ENCODE assay signal across 8 mouse cellular contexts in the genomic region with DNA sequence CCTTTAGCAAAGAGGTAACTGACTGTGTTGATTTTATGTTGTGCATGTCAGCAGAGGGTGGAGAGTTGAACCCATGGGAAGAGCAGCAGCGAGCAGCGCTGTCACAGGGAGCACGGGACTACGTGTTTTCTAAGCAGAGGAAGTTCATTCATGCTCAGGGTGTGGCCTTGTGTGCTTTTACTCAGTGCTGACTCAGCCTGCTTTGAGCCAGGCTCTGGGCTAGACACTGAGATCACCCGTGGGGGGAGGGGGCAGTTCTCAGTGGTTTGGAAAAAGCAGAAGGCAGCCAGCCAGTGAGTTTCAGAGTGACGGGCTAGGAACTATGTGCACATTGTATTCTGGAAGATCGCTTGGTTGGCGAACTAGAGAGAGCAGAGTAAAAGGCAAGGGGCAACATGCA.
A peak's percentile ranks its signal among the peaks of the same experiment; 100 is the strongest.
DNase-seq lines count a peak whose midpoint lies in the region; ATAC-seq and TF ChIP-seq lines count a peak whose summit lies in the region.

No protein-coding gene starts in this region.

- H3K27me3 ChIP-seq in limb, embryonic 13.5 days: no peaks in the 10 kb centered on the region
- no peaks in the 10 kb centered on the region for H3K27me3 ChIP-seq in limb, embryonic 10.5 days (ENCODE audit: low read depth, poor library complexity, severe bottlenecking)
- no peaks in the 10 kb centered on the region for H3K27me3 ChIP-seq in heart, embryonic 16.5 days (ENCODE audit: control insufficient read depth, insufficient read depth, low read length)
- no peaks in the 10 kb centered on the region for H3K27me3 ChIP-seq in lung, postnatal 0 days (replicated peaks; ENCODE audit: insufficient read depth, low read length)
- H3K27me3 ChIP-seq in hindbrain, embryonic 10.5 days (ENCODE audit: insufficient read depth, poor library complexity, severe bottlenecking): no peaks in the 10 kb centered on the region

- TF ChIP-seq EP300 in lung, postnatal 0 days (IDR thresholded peaks at IDR 0.05): peak; percentile 28; the same call in 1 of the 2 replicates

- H3K9me3 ChIP-seq in limb, embryonic 13.5 days: no peaks in the 10 kb centered on the region
- H3K9me3 ChIP-seq in limb, embryonic 10.5 days (replicated peaks): no peaks in the 10 kb centered on the region
- no peaks in the 10 kb centered on the region for H3K9me3 ChIP-seq in heart, embryonic 16.5 days (replicated peaks; ENCODE audit: control insufficient read depth, low read length)
- H3K9me3 ChIP-seq in lung, postnatal 0 days (ENCODE audit: low read length): 0 out of 2 replicates have a peak, but pooled peaks cover 5% of the 10 kb centered on the region
- peaks cover 3% of the 10 kb centered on the region; the same call in 1 of the 2 replicates for H3K9me3 ChIP-seq in hindbrain, embryonic 10.5 days

- no peak overlapping the region for H3K4me2 ChIP-seq in limb, embryonic 13.5 days (replicated peaks)
- H3K4me2 ChIP-seq in heart, embryonic 16.5 days (ENCODE audit: low read depth, low read length): no peak overlapping the region
- H3K4me2 ChIP-seq in lung, postnatal 0 days (replicated peaks; ENCODE audit: low read depth, low read length): no peak overlapping the region

- no peak overlapping the region for H3K9ac ChIP-seq in limb, embryonic 13.5 days
- no peak overlapping the region for H3K9ac ChIP-seq in heart, embryonic 16.5 days (ENCODE audit: low read length)
- H3K9ac ChIP-seq in lung, postnatal 0 days (replicated peaks; ENCODE audit: low read depth): no peak overlapping the region

- DNase-seq in limb, embryonic 10.5 days (ENCODE audit: low spot score): no peak
- DNase-seq in layer of hippocampus, adult 8-10 months (ENCODE audit: low spot score in 2 of 2): peak; percentile 71 to 75
- peak; percentile 78 for DNase-seq in lung, postnatal 0 days (ENCODE audit: low spot score)
- DNase-seq in spleen, postnatal 36 days (ENCODE audit: low spot score in 2 of 2): peak; percentile 63 to 66
- DNase-seq in hindbrain, embryonic 10.5 days (ENCODE audit: low spot score): no peak

- WGBS in limb, embryonic 13.5 days: 78% methylated on average over 8 of the region's 8 CpGs
- WGBS in limb, embryonic 10.5 days: 87% methylated on average over 8 of the region's 8 CpGs
- 58% methylated on average over 8 of the region's 8 CpGs for WGBS in heart, embryonic 16.5 days
- WGBS in lung, postnatal 0 days: 56% methylated on average over 8 of the region's 8 CpGs
- WGBS in hindbrain, embryonic 10.5 days: 76% methylated on average over 8 of the region's 8 CpGs

- no peaks in the 10 kb centered on the region for H3K36me3 ChIP-seq in limb, embryonic 13.5 days
- H3K36me3 ChIP-seq in limb, embryonic 10.5 days: no peaks in the 10 kb centered on the region
- no peaks in the 10 kb centered on the region for H3K36me3 ChIP-seq in heart, embryonic 16.5 days (ENCODE audit: control insufficient read depth, insufficient read depth)
- H3K36me3 ChIP-seq in lung, postnatal 0 days (ENCODE audit: insufficient read depth, low read length): no peaks in the 10 kb centered on the region
- no peaks in the 10 kb centered on the region for H3K36me3 ChIP-seq in hindbrain, embryonic 10.5 days

- ATAC-seq in limb, embryonic 13.5 days (ENCODE audit: low FRiP score, low read depth): 0 out of 2 replicates have a peak, but pooled peaks have one; percentile 4
- ATAC-seq in heart, embryonic 16.5 days (replicated peaks; ENCODE audit: extremely low read depth, insufficient read depth, low FRiP score): peak; percentile 30; the same call in 1 of the 2 replicates
- peak; percentile 90 for ATAC-seq in lung, postnatal 0 days

- no peak overlapping the region for H3K4me3 ChIP-seq in limb, embryonic 13.5 days
- no peak overlapping the region for H3K4me3 ChIP-seq in limb, embryonic 10.5 days
- no peak overlapping the region for H3K4me3 ChIP-seq in brown adipose tissue, adult 24 weeks (ENCODE audit: insufficient read depth, low read depth, low read length)
- no peak overlapping the region for H3K4me3 ChIP-seq in heart, embryonic 16.5 days (ENCODE audit: low read length)
- no peak overlapping the region for H3K4me3 ChIP-seq in lung, postnatal 0 days (ENCODE audit: low read depth, low read length)
- no peak overlapping the region for H3K4me3 ChIP-seq in hindbrain, embryonic 10.5 days

- H3K4me1 ChIP-seq in limb, embryonic 13.5 days: peaks cover 60% of the 10 kb centered on the region
- H3K4me1 ChIP-seq in limb, embryonic 10.5 days: peaks cover 47% of the 10 kb centered on the region
- H3K4me1 ChIP-seq in brown adipose tissue, adult 24 weeks (ENCODE audit: control insufficient read depth, insufficient read depth, insufficient read length, low read length): peaks cover 17% of the 10 kb centered on the region; the same call in 1 of the 2 replicates
- peaks cover 15% of the 10 kb centered on the region; the same call in 1 of the 2 replicates for H3K4me1 ChIP-seq in heart, embryonic 16.5 days (ENCODE audit: control insufficient read depth, insufficient read depth, low read length)
- peaks cover 5% of the 10 kb centered on the region; the same call in 1 of the 2 replicates for H3K4me1 ChIP-seq in lung, postnatal 0 days (ENCODE audit: insufficient read depth, low read depth, low read length)
- peaks cover 42% of the 10 kb centered on the region for H3K4me1 ChIP-seq in hindbrain, embryonic 10.5 days (replicated peaks)

- no peak for TF ChIP-seq CTCF in lung, postnatal 0 days (IDR thresholded peaks at IDR 0.05)

- H3K27ac ChIP-seq in limb, embryonic 13.5 days: no peak overlapping the region
- H3K27ac ChIP-seq in limb, embryonic 10.5 days: no peak overlapping the region
- peak overlapping the region; percentile 67; the same call in 1 of the 2 replicates for H3K27ac ChIP-seq in brown adipose tissue, adult 24 weeks (replicated peaks; ENCODE audit: low read depth, low read length)
- no peak overlapping the region for H3K27ac ChIP-seq in heart, embryonic 16.5 days (ENCODE audit: low read length)
- no peak overlapping the region for H3K27ac ChIP-seq in lung, postnatal 0 days (ENCODE audit: low read length)
- no peak overlapping the region; the same call in 1 of the 2 replicates for H3K27ac ChIP-seq in hindbrain, embryonic 10.5 days

Comparison
In these comparisons a context has a peak if more than half of its experiments do, and no peak if none do; other contexts are left out.
1. ATAC-seq: peak in every context shown above with its lines; median percentile 90 in lung, postnatal 0 days; 30 in heart, embryonic 16.5 days; 4 in limb, embryonic 13.5 days.
2. DNase-seq: peak in layer of hippocampus, adult 8-10 months (2 of 2), lung, postnatal 0 days (single experiment) and spleen, postnatal 36 days (2 of 2); none in limb, embryonic 10.5 days (single experiment) and hindbrain, embryonic 10.5 days (single experiment).